Mouse (Mus musculus) CH12.LX (cell line): ENCODE measurements at regions not wholly inside any gene's neighbourhood (a gene's known extent, or its start where the extent isn't known, plus 50 kb on each side); places are given as distances from the start of the nearest gene placed in this dataset.

ENCODE experiments used
- DNase-seq: peaks from one replicate; pipeline ENCODE4 v3.0.0-alpha.2; 2013; ENCODE audit errors: extremely low read depth
- H3K27ac ChIP-seq: 2 replicates; pipeline ENCODE4 v1.5.1; 2012; ENCODE audit warnings: low read depth, mild to moderate bottlenecking, control low read depth, moderate library complexity; ENCODE audit not compliant: insufficient read depth
- H3K27me3 ChIP-seq: replicated peaks from 2 replicates; pipeline ENCODE3; 2012; ENCODE audit warnings: inconsistent platforms
- H3K36me3 ChIP-seq, 2 experiments: replicated peaks in 1 of 2; 2 replicates each; pipeline versions ENCODE3 to v1.6.1; 2012; ENCODE audit warnings: inconsistent platforms in 1 of 2, low read length in 1 of 2, mild to moderate bottlenecking in 1 of 2, mixed read lengths in 1 of 2, moderate library complexity in 1 of 2; ENCODE audit not compliant: control insufficient read depth in 1 of 2, insufficient read depth in 1 of 2
- H3K4me1 ChIP-seq, 2 experiments: 2 replicates each; pipeline ENCODE4 v1.6.1; 2012; ENCODE audit warnings: inconsistent platforms in 1 of 2, moderate library complexity in 1 of 2; ENCODE audit not compliant: insufficient read depth in 2 of 2, control insufficient read depth in 1 of 2
- H3K4me2 ChIP-seq: 2 replicates; pipeline ENCODE4 v1.6.1; 2012; ENCODE audit warnings: low read depth, mild to moderate bottlenecking, control low read depth; ENCODE audit not compliant: poor library complexity, insufficient read depth, severe bottlenecking
- H3K4me3 ChIP-seq, 3 experiments: fragments of 150-350 bp in 1 of 3; sonication (generic) in 1 of 3; replicated peaks in 1 of 3; 2 replicates each; pipeline versions ENCODE3 to v1.5.1; 2011 to 2012; ENCODE audit warnings: low read depth in 2 of 3, low read length in 2 of 3, mild to moderate bottlenecking in 2 of 3, moderate library complexity in 2 of 3, control low read depth in 1 of 3, improper control_type of control experiment in 1 of 3, inconsistent platforms in 1 of 3, mixed read lengths in 1 of 3; ENCODE audit not compliant: poor library complexity in 1 of 3
- H3K79me2 ChIP-seq: replicated peaks from 2 replicates; pipeline ENCODE4 v1.6.1; 2012; ENCODE audit warnings: mild to moderate bottlenecking, moderate library complexity; ENCODE audit not compliant: control insufficient read depth, poor library complexity, insufficient read depth, severe bottlenecking; ENCODE audit errors: extremely low read depth
- H3K9ac ChIP-seq: 2 replicates; pipeline ENCODE4 v1.6.1; 2012; ENCODE audit warnings: low read depth, mild to moderate bottlenecking, control low read depth, moderate library complexity; ENCODE audit not compliant: insufficient read depth
- H3K9me3 ChIP-seq: replicated peaks from 2 replicates; pipeline ENCODE3; 2012; ENCODE audit warnings: low read length, inconsistent platforms, mixed read lengths
- BHLHE40 ChIP-seq: IDR thresholded peaks from 2 replicates; pipeline ENCODE4 v1.6.1; 2011; ENCODE audit warnings: mild to moderate bottlenecking, low read depth, low read length, improper control_type of control experiment
- CHD1 ChIP-seq: IDR thresholded peaks from 2 replicates; pipeline ENCODE4 v1.6.1; 2012; ENCODE audit warnings: low read depth, low read length, improper control_type of control experiment, inconsistent platforms
- CHD2 ChIP-seq: IDR thresholded peaks from 2 replicates; pipeline ENCODE4 v1.6.1; 2011; ENCODE audit warnings: low read length, improper control_type of control experiment
- E2F4 ChIP-seq: IDR thresholded peaks from 2 replicates; pipeline ENCODE4 v1.6.1; 2011; ENCODE audit warnings: low read depth, low read length, improper control_type of control experiment; ENCODE audit not compliant: insufficient replicate concordance
- EP300 ChIP-seq: IDR thresholded peaks from 2 replicates; pipeline ENCODE4 v1.6.1; 2011; ENCODE audit warnings: low read length, improper control_type of control experiment
- ETS1 ChIP-seq: conservative IDR thresholded peaks from 2 replicates; pipeline ENCODE4 v1.6.1; 2012; ENCODE audit warnings: low read depth, mild to moderate bottlenecking, inconsistent platforms, low read length, improper control_type of control experiment, moderate library complexity
- GABPA ChIP-seq: IDR thresholded peaks from 2 replicates; pipeline ENCODE4 v1.6.1; 2012; ENCODE audit warnings: low read depth, low read length, improper control_type of control experiment, inconsistent platforms; ENCODE audit not compliant: insufficient replicate concordance
- HCFC1 ChIP-seq: IDR thresholded peaks from 2 replicates; pipeline ENCODE4 v1.6.1; 2012; ENCODE audit warnings: low read depth, mild to moderate bottlenecking, inconsistent platforms, low read length, improper control_type of control experiment
- IRF4 ChIP-seq: IDR thresholded peaks from 2 replicates; pipeline ENCODE4 v1.6.1; 2014; ENCODE audit warnings: low read depth, mild to moderate bottlenecking, inconsistent platforms, low read length, improper control_type of control experiment
- JUND ChIP-seq: conservative IDR thresholded peaks from 2 replicates; pipeline ENCODE4 v1.6.1; 2011; ENCODE audit warnings: low read depth, low read length, improper control_type of control experiment
- KAT2A ChIP-seq: IDR thresholded peaks from 2 replicates; pipeline ENCODE4 v1.6.1; 2012; ENCODE audit warnings: low read length, improper control_type of control experiment, inconsistent platforms; ENCODE audit not compliant: insufficient replicate concordance
- MAZ ChIP-seq: IDR thresholded peaks from 2 replicates; pipeline ENCODE4 v1.6.1; 2012; ENCODE audit warnings: low read depth, mild to moderate bottlenecking, inconsistent platforms, low read length, improper control_type of control experiment, moderate library complexity
- MXI1 ChIP-seq: IDR thresholded peaks from 2 replicates; pipeline ENCODE4 v1.6.1; 2011; ENCODE audit warnings: mild to moderate bottlenecking, low read depth, low read length, improper control_type of control experiment
- NELFE ChIP-seq: IDR thresholded peaks from 2 replicates; pipeline ENCODE4 v1.6.1; 2011; ENCODE audit warnings: low read depth, low read length, improper control_type of control experiment
- NRF1 ChIP-seq: IDR thresholded peaks from 2 replicates; pipeline ENCODE4 v1.6.1; 2014; ENCODE audit warnings: low read depth, mild to moderate bottlenecking, inconsistent platforms, low read length, improper control_type of control experiment, moderate library complexity
- POLR2AphosphoS2 ChIP-seq: IDR thresholded peaks from 2 replicates; pipeline ENCODE4 v1.6.1; 2011; ENCODE audit warnings: low read depth, low read length, improper control_type of control experiment
- SIN3A ChIP-seq: IDR thresholded peaks from 2 replicates; pipeline ENCODE4 v1.6.1; 2012; ENCODE audit warnings: low read length, improper control_type of control experiment, inconsistent platforms
- TBP ChIP-seq: conservative IDR thresholded peaks from 2 replicates; pipeline ENCODE4 v1.6.1; 2011; ENCODE audit warnings: low read depth, low read length, improper control_type of control experiment
- UBTF ChIP-seq: IDR thresholded peaks from 2 replicates; pipeline ENCODE4 v1.6.1; 2012; ENCODE audit warnings: low read depth, mild to moderate bottlenecking, inconsistent platforms, low read length, improper control_type of control experiment, moderate library complexity
- USF1 ChIP-seq: IDR thresholded peaks from 2 replicates; pipeline ENCODE4 v1.6.1; 2014; ENCODE audit warnings: low read depth, mild to moderate bottlenecking, inconsistent platforms, low read length, improper control_type of control experiment
- USF2 ChIP-seq: conservative IDR thresholded peaks from 2 replicates; pipeline ENCODE4 v1.6.1; 2011; ENCODE audit warnings: low read depth, low read length, improper control_type of control experiment
- ZKSCAN1 ChIP-seq: IDR thresholded peaks from 2 replicates; pipeline ENCODE4 v1.6.1; 2012; ENCODE audit warnings: low read depth, inconsistent platforms, low read length, improper control_type of control experiment, borderline replicate concordance
- dilution Hi-C: fragments of 300-500 bp; cut with MboI; formaldehyde crosslinking; loops from 2 replicates; pipeline ENCODE4 v1.14.3; 2020; ENCODE audit warnings: low sequenced_read_pairs; ENCODE audit not compliant: extremely low pct_unique_long_range_greater_than_20kb, extremely low pct_ligation_motif_present
- in situ Hi-C: fragments of 300-500 bp; cut with MboI; formaldehyde crosslinking; loops from 3 replicates; pipeline ENCODE4 v1.14.3; 2019; ENCODE audit warnings: low sequenced_read_pairs, low pct_ligation_motif_present, low pct_unique_long_range_greater_than_20kb, mixed read lengths

GRCm38 (mm10) chr11:79864836-79865235 lies 97.4 kb downstream of the Utp6 start:
- in situ Hi-C loops (no loop called here), dilution Hi-C loops (no loop called here)
- Histone ChIP-seq H3K9me3 (no peaks in the 10 kb centered on the region), H3K4me2 (no peak overlapping the region), H3K36me3 (no peaks in the 10 kb centered on the region), H3K4me3 (no peak overlapping the region), H3K9ac (no peak overlapping the region), H3K27ac (no peak overlapping the region), H3K4me1 (peaks cover 7 to 24% of the 10 kb centered on the region in 2 experiments), H3K79me2 (no peaks in the 10 kb centered on the region), H3K27me3 (no peaks in the 10 kb centered on the region)
- TF ChIP-seq ZKSCAN1: no peak
- no peak for TF ChIP-seq ETS1
- TF ChIP-seq MAZ: no peak
- TF ChIP-seq EP300: no peak
- no peak for TF ChIP-seq HCFC1
- TF ChIP-seq CHD1: no peak
- no peak for TF ChIP-seq CHD2
- no peak for TF ChIP-seq USF2
- TF ChIP-seq TBP: no peak
- no peak for DNase-seq

GRCm38 (mm10) chr11:79863487-79864175 lies 98.6 kb downstream of the Utp6 start:
- H3K27me3 ChIP-seq: no peaks in the 10 kb centered on the region
- in situ Hi-C loops: no loop called here
- dilution Hi-C loops: no loop called here

More at GRCm38 (mm10) chr11:79863487-79864175, 98.6 kb downstream of the Utp6 start:
- Histone ChIP-seq H3K9ac (no peak overlapping the region), H3K27ac (no peak overlapping the region), H3K4me3 (no peak overlapping the region), H3K4me1 (peaks cover 7 to 25% of the 10 kb centered on the region in 2 experiments), H3K9me3 (no peaks in the 10 kb centered on the region), H3K4me2 (no peak overlapping the region), H3K79me2 (no peaks in the 10 kb centered on the region), H3K36me3 (no peaks in the 10 kb centered on the region)
- TF ChIP-seq ETS1 (no peak), KAT2A (no peak), JUND (no peak), IRF4 (no peak), NRF1 (no peak), USF1 (no peak), E2F4 (no peak), UBTF (no peak), GABPA (no peak), MXI1 (no peak), USF2 (no peak), CHD1 (no peak), SIN3A (no peak), MAZ (no peak), POLR2AphosphoS2 (no peak), NELFE (no peak), BHLHE40 (no peak)
- no peak for DNase-seq
